Mouse (Mus musculus): ENCODE results near the gene Toe1. TPM values are rescaled to one million over a fixed set of nuclear protein-coding genes. Genes with fewer than 3 reads are reported as not detected.

Toe1 gene
- polyA plus RNA-seq, 1 experiment from 2014 or later = 12.6 TPM

DNA sequence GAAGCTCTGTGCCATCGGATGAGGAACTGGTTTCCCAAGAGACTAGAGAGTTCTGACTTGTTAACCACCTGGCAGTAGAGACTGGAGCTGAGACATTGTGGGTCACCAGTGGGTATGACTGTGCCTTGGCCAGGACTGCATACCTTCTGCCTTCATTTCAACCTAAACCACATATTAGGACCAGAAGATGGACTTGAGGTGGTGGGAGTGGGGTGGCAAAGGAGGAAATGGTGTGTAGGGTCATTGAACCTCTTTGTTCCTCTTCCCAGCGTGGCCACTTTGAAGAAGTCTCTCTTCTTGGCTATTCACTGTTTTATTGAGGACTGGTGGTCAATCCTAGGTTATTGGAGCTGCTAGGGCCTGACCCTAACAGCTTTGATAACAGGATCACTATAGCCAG, 26.1 kb downstream of the Toe1 start:
- H3K4me3 ChIP-seq (ENCODE audit: low read depth, low read length) = no peak overlapping the region
- no peaks in the 10 kb centered on the region for H3K9me3 ChIP-seq (replicated peaks; ENCODE audit: control insufficient read depth, low read length)
- H3K27me3 ChIP-seq (ENCODE audit: control insufficient read depth, insufficient read depth, low read depth, low read length) = no peaks in the 10 kb centered on the region
- WGBS (ENCODE audit: insufficient replicate concordance) = 15% methylated on average over 2 of the region's 2 CpGs
- no peak overlapping the region for H3K27ac ChIP-seq (ENCODE audit: low read length)
- no peak overlapping the region for H3K4me2 ChIP-seq (ENCODE audit: low read depth, low read length)
- ATAC-seq (ENCODE audit: low read depth) = no peak
- no peaks in the 10 kb centered on the region for H3K36me3 ChIP-seq (ENCODE audit: control insufficient read depth, insufficient read depth)
- H3K9ac ChIP-seq (ENCODE audit: low read depth, low read length) = no peak overlapping the region
- H3K4me1 ChIP-seq (ENCODE audit: control insufficient read depth, low read depth, low read length) = no peaks in the 10 kb centered on the region

GRCm38 (mm10) chr4:116780541-116780940, 26.9 kb downstream of the Toe1 start:
- H3K4me2 ChIP-seq (ENCODE audit: low read depth, low read length) = no peak overlapping the region
- ATAC-seq (ENCODE audit: low read depth) = no peak
- no peaks in the 10 kb centered on the region for H3K27me3 ChIP-seq (ENCODE audit: control insufficient read depth, insufficient read depth, low read depth, low read length)
- WGBS (ENCODE audit: insufficient replicate concordance) = 46% methylated on average over 2 of the region's 2 CpGs
- no peak overlapping the region for H3K9ac ChIP-seq (ENCODE audit: low read depth, low read length)
- H3K27ac ChIP-seq (ENCODE audit: low read length) = no peak overlapping the region
- H3K9me3 ChIP-seq (replicated peaks; ENCODE audit: control insufficient read depth, low read length) = no peaks in the 10 kb centered on the region
- no peak overlapping the region for H3K4me3 ChIP-seq (ENCODE audit: low read depth, low read length)
- no peaks in the 10 kb centered on the region for H3K36me3 ChIP-seq (ENCODE audit: control insufficient read depth, insufficient read depth)
- no peaks in the 10 kb centered on the region for H3K4me1 ChIP-seq (ENCODE audit: control insufficient read depth, low read depth, low read length)

DNA sequence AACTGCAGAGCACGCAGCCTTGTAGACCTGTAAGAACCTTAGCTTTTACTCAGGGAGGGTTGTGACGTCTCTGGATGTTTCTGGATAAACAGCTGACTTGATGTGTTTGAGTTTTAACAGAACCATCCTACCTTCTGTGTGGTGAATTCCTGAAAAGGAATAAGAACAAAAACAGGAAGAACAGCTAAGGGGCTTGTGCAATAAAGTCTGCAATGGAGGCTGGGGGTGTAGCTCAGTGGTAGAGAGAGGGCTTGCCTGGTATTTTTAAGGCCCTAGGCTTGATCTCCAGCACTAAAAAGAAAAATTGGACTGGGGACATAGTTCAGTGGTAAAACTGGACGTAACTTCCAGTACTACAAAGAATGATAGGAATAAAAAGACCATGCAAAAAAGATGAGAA, 30.4 kb downstream of the Toe1 start:
- no peaks in the 10 kb centered on the region for H3K36me3 ChIP-seq (ENCODE audit: control insufficient read depth, insufficient read depth)
- H3K27ac ChIP-seq (ENCODE audit: low read length) = no peak overlapping the region
- H3K4me2 ChIP-seq (ENCODE audit: low read depth, low read length) = no peak overlapping the region
- no peak for ATAC-seq (ENCODE audit: low read depth)
- H3K9me3 ChIP-seq (replicated peaks; ENCODE audit: control insufficient read depth, low read length) = no peaks in the 10 kb centered on the region
- no peak overlapping the region for H3K9ac ChIP-seq (ENCODE audit: low read depth, low read length)
- no peaks in the 10 kb centered on the region for H3K4me1 ChIP-seq (ENCODE audit: control insufficient read depth, low read depth, low read length)
- no peak overlapping the region for H3K4me3 ChIP-seq (ENCODE audit: low read depth, low read length)
- 63% methylated on average over 3 of the region's 3 CpGs for WGBS (ENCODE audit: insufficient replicate concordance)
- H3K27me3 ChIP-seq (ENCODE audit: control insufficient read depth, insufficient read depth, low read depth, low read length) = no peaks in the 10 kb centered on the region

- H3K27ac ChIP-seq (ENCODE audit: low read length) = no peak overlapping the region
- no peak for ATAC-seq (ENCODE audit: low read depth)
- no peak overlapping the region for H3K4me3 ChIP-seq (ENCODE audit: low read depth, low read length)
- no peaks in the 10 kb centered on the region for H3K36me3 ChIP-seq (ENCODE audit: control insufficient read depth, insufficient read depth)
- no peaks in the 10 kb centered on the region for H3K27me3 ChIP-seq (ENCODE audit: control insufficient read depth, insufficient read depth, low read depth, low read length)
- H3K4me1 ChIP-seq (ENCODE audit: control insufficient read depth, low read depth, low read length) = no peaks in the 10 kb centered on the region
- no peak overlapping the region for H3K4me2 ChIP-seq (ENCODE audit: low read depth, low read length)
- no peak overlapping the region for H3K9ac ChIP-seq (ENCODE audit: low read depth, low read length)
- H3K9me3 ChIP-seq (replicated peaks; ENCODE audit: control insufficient read depth, low read length) = no peaks in the 10 kb centered on the region
- WGBS (ENCODE audit: insufficient replicate concordance) = 72% methylated on average over 5 of the region's 5 CpGs
Measured at GRCm38 (mm10) chr4:116776391-116776790, 31.0 kb downstream of the Toe1 start.

DNA sequence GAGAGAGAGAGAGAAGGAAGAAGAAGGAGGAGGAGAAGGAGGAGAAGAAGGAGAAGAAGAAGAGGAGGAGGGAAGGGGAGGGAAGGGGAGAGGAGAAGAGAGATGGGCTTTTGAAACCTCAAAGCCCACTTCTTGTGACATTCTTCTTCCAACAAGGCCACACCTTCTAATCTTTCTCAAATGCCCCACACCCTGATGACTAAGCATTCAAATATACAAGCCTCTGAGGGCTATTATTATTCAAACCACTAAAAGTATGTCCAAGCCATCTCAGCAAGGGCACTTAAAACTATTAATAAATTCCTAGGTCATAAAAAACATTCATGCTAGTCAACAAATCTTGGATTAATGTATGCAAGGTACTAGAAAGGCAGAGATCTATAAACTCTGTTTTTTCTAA, 38.4 kb downstream of the Toe1 start:
- Histone ChIP-seq H3K4me3 (ENCODE audit: low read depth, low read length) (no peak overlapping the region), H3K4me1 (ENCODE audit: control insufficient read depth, low read depth, low read length) (no peaks in the 10 kb centered on the region; the same call in 1 of the 2 replicates), H3K9me3 (replicated peaks; ENCODE audit: control insufficient read depth, low read length) (no peaks in the 10 kb centered on the region), H3K4me2 (ENCODE audit: low read depth, low read length) (no peak overlapping the region), H3K36me3 (ENCODE audit: control insufficient read depth, insufficient read depth) (no peaks in the 10 kb centered on the region), H3K27me3 (ENCODE audit: control insufficient read depth, insufficient read depth, low read depth, low read length) (no peaks in the 10 kb centered on the region), H3K9ac (ENCODE audit: low read depth, low read length) (no peak overlapping the region), H3K27ac (ENCODE audit: low read length) (no peak overlapping the region)
- ATAC-seq (ENCODE audit: low read depth) = no peak

- no peak overlapping the region for H3K27ac ChIP-seq (ENCODE audit: low read length)
- H3K9me3 ChIP-seq (replicated peaks; ENCODE audit: control insufficient read depth, low read length) = no peaks in the 10 kb centered on the region
- no peaks in the 10 kb centered on the region; the same call in 1 of the 2 replicates for H3K4me1 ChIP-seq (ENCODE audit: control insufficient read depth, low read depth, low read length)
- H3K9ac ChIP-seq (ENCODE audit: low read depth, low read length) = no peak overlapping the region
- H3K27me3 ChIP-seq (ENCODE audit: control insufficient read depth, insufficient read depth, low read depth, low read length) = no peaks in the 10 kb centered on the region
- H3K36me3 ChIP-seq (ENCODE audit: control insufficient read depth, insufficient read depth) = no peaks in the 10 kb centered on the region
- no peak overlapping the region for H3K4me3 ChIP-seq (ENCODE audit: low read depth, low read length)
- ATAC-seq (ENCODE audit: low read depth) = no peak
- H3K4me2 ChIP-seq (ENCODE audit: low read depth, low read length) = no peak overlapping the region
- WGBS (ENCODE audit: insufficient replicate concordance) = 65% methylated on average over 5 of the region's 5 CpGs
Measured at GRCm38 (mm10) chr4:116768510-116768909, 38.9 kb downstream of the Toe1 start.

GRCm38 (mm10) chr4:116764001-116764400, 43.4 kb downstream of the Toe1 start:
- Histone ChIP-seq H3K4me3 (ENCODE audit: low read depth, low read length) (no peak overlapping the region), H3K36me3 (ENCODE audit: control insufficient read depth, insufficient read depth) (no peaks in the 10 kb centered on the region), H3K9me3 (replicated peaks; ENCODE audit: control insufficient read depth, low read length) (no peaks in the 10 kb centered on the region), H3K9ac (ENCODE audit: low read depth, low read length) (no peak overlapping the region), H3K27me3 (ENCODE audit: control insufficient read depth, insufficient read depth, low read depth, low read length) (no peaks in the 10 kb centered on the region), H3K4me2 (ENCODE audit: low read depth, low read length) (no peak overlapping the region), H3K27ac (ENCODE audit: low read length) (no peak overlapping the region), H3K4me1 (ENCODE audit: control insufficient read depth, low read depth, low read length) (no peaks in the 10 kb centered on the region; the same call in none of the 2 replicates)
- WGBS (ENCODE audit: insufficient replicate concordance) = 67% methylated on average over 5 of the region's 5 CpGs
- ATAC-seq (ENCODE audit: low read depth) = no peak

GRCm38 (mm10) chr4:116761914-116762313, 45.5 kb downstream of the Toe1 start:
- ATAC-seq (ENCODE audit: low read depth) = no peak
- no peaks in the 10 kb centered on the region for H3K36me3 ChIP-seq (ENCODE audit: control insufficient read depth, insufficient read depth)
- H3K27ac ChIP-seq (ENCODE audit: low read length) = no peak overlapping the region
- no peak overlapping the region for H3K4me2 ChIP-seq (ENCODE audit: low read depth, low read length)
- H3K9ac ChIP-seq (ENCODE audit: low read depth, low read length) = no peak overlapping the region
- H3K4me3 ChIP-seq (ENCODE audit: low read depth, low read length) = no peak overlapping the region
- H3K9me3 ChIP-seq (replicated peaks; ENCODE audit: control insufficient read depth, low read length) = no peaks in the 10 kb centered on the region
- H3K27me3 ChIP-seq (ENCODE audit: control insufficient read depth, insufficient read depth, low read depth, low read length) = no peaks in the 10 kb centered on the region
- H3K4me1 ChIP-seq (ENCODE audit: control insufficient read depth, low read depth, low read length) = no peaks in the 10 kb centered on the region; the same call in 1 of the 2 replicates
- 40% methylated on average over 2 of the region's 2 CpGs for WGBS (ENCODE audit: insufficient replicate concordance)

GRCm38 (mm10) chr4:116749750-116750149, 57.7 kb downstream of the Toe1 start:
- ATAC-seq (ENCODE audit: low read depth) = no peak
- H3K4me2 ChIP-seq (ENCODE audit: low read depth, low read length) = no peak overlapping the region
- 65% methylated on average over 2 of the region's 2 CpGs for WGBS (ENCODE audit: insufficient replicate concordance)
- H3K9me3 ChIP-seq (replicated peaks; ENCODE audit: control insufficient read depth, low read length) = no peaks in the 10 kb centered on the region
- H3K27me3 ChIP-seq (ENCODE audit: control insufficient read depth, insufficient read depth, low read depth, low read length) = no peaks in the 10 kb centered on the region
- no peaks in the 10 kb centered on the region; the same call in 1 of the 2 replicates for H3K4me1 ChIP-seq (ENCODE audit: control insufficient read depth, low read depth, low read length)
- no peak overlapping the region for H3K27ac ChIP-seq (ENCODE audit: low read length)
- H3K9ac ChIP-seq (ENCODE audit: low read depth, low read length) = no peak overlapping the region
- no peak overlapping the region for H3K4me3 ChIP-seq (ENCODE audit: low read depth, low read length)
- no peaks in the 10 kb centered on the region for H3K36me3 ChIP-seq (ENCODE audit: control insufficient read depth, insufficient read depth)

Data from liver, embryonic 16.5 days (tissue).